Mouse (Mus musculus): ENCODE measurements around the gene Dnah5. TPM values are rescaled to one million over a fixed set of nuclear protein-coding genes. Genes with fewer than 3 reads are reported as not detected.

Dnah5 gene
- polyA plus RNA-seq, 1 experiment from 2014 or later = 0.01 TPM

DNA sequence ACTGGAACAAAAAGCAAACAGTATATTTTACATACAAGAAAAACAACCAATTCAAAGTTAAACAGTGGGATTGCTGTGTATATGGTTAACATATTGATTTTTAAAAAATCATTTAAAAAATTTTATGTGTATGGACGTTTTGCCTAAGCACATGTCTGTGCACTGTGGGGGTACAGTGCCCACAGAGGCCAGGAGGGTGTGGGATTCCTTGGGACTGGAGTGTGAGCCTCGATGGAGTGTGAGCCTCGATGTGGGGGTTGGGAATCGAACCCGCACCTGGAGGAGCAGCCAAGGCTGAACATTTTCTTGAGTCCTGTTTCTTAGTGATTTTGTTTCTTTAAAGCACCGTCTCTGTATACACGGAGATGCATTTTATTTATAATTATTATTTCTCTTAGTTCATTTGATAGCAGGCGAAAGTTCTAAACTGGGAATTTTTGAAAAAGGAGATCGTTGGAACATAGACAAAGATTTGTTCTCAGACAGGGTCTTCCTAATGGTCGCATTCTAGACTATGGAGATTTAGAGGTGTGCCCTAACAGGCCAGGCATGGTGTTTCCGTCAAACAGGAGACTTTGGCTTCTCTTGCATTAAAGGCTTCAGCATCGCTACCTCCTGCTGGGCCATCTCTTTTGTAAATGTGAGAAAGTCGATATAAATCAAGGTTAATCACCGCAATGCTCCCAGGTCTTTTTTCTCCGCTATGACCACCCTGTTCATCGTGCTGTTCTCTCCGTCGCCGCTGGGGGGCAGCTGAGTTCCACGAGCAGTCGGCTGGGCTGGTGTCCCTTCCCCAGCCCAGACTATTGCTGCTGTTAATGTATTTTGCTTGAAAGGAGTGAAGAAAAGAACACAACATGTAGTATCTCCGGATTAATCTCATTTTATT is 15.8 kb upstream of the Dnah5 start:
- no peaks in the 10 kb centered on the region for H3K4me1 ChIP-seq
- H3K9me3 ChIP-seq = no peaks in the 10 kb centered on the region
- H3K4me2 ChIP-seq (replicated peaks) = no peak overlapping the region
- H3K36me3 ChIP-seq = no peaks in the 10 kb centered on the region
- H3K4me3 ChIP-seq = no peak overlapping the region
- no peak for ATAC-seq (ENCODE audit: insufficient number of reproducible peaks, insufficient read depth, low FRiP score, low TSS enrichment)
- H3K27ac ChIP-seq = no peak overlapping the region
- H3K9ac ChIP-seq = no peak overlapping the region
- no peaks in the 10 kb centered on the region for H3K27me3 ChIP-seq
- whole genome bisulfite sequencing = 23% methylated on average over 22 of the region's 22 CpGs

GRCm38 (mm10) chr15:28188361-28189011 is 15.1 kb upstream of the Dnah5 start:
- Histone ChIP-seq H3K9ac (no peak overlapping the region), H3K4me1 (no peaks in the 10 kb centered on the region), H3K27me3 (no peaks in the 10 kb centered on the region), H3K27ac (no peak overlapping the region), H3K4me3 (no peak overlapping the region), H3K4me2 (replicated peaks) (no peak overlapping the region), H3K36me3 (no peaks in the 10 kb centered on the region), H3K9me3 (no peaks in the 10 kb centered on the region)
- 75% methylated on average over 11 of the region's 11 CpGs for WGBS
- no peak for ATAC-seq (ENCODE audit: insufficient number of reproducible peaks, insufficient read depth, low FRiP score, low TSS enrichment)

GRCm38 (mm10) chr15:28189668-28190067 is 13.9 kb upstream of the Dnah5 start:
- no peaks in the 10 kb centered on the region for H3K27me3 ChIP-seq
- no peak overlapping the region for H3K27ac ChIP-seq
- H3K9me3 ChIP-seq = no peaks in the 10 kb centered on the region
- H3K9ac ChIP-seq = no peak overlapping the region
- 41% methylated on average over 12 of the region's 12 CpGs for WGBS
- no peak for ATAC-seq (ENCODE audit: insufficient number of reproducible peaks, insufficient read depth, low FRiP score, low TSS enrichment)
- H3K4me3 ChIP-seq = no peak overlapping the region
- H3K36me3 ChIP-seq = no peaks in the 10 kb centered on the region
- H3K4me2 ChIP-seq (replicated peaks) = 0 out of 2 replicates have a peak overlapping the region, but pooled peaks have one; percentile 5
- H3K4me1 ChIP-seq = no peaks in the 10 kb centered on the region

DNA sequence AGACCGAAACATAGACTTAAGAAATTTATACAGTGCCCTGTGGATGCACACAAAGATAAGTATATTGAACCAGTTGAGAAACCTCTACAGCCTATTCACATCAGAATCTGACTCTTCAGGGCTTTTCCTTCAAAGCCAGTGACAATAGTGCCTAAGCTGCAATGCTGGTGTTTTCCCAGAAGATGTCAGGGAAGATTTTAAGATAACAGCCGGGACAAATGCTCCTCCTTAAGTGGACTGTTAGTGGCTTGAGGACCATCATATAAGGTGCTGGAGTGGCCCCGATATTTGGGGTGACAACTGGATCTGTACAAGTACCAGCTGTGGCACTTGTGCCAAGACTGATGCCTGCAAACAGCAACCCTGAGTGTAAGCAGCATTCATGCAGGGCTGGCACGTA is 4.9 kb upstream of the Dnah5 start:
- no peaks in the 10 kb centered on the region for H3K27me3 ChIP-seq
- ATAC-seq (ENCODE audit: insufficient number of reproducible peaks, insufficient read depth, low FRiP score, low TSS enrichment) = no peak
- no peaks in the 10 kb centered on the region for H3K4me1 ChIP-seq
- no peaks in the 10 kb centered on the region for H3K36me3 ChIP-seq
- WGBS = 52% methylated on average over 4 of the region's 4 CpGs
- no peak overlapping the region for H3K4me2 ChIP-seq (replicated peaks)
- no peak overlapping the region for H3K9ac ChIP-seq
- no peak overlapping the region for H3K4me3 ChIP-seq
- no peaks in the 10 kb centered on the region for H3K9me3 ChIP-seq
- no peak overlapping the region for H3K27ac ChIP-seq

DNA sequence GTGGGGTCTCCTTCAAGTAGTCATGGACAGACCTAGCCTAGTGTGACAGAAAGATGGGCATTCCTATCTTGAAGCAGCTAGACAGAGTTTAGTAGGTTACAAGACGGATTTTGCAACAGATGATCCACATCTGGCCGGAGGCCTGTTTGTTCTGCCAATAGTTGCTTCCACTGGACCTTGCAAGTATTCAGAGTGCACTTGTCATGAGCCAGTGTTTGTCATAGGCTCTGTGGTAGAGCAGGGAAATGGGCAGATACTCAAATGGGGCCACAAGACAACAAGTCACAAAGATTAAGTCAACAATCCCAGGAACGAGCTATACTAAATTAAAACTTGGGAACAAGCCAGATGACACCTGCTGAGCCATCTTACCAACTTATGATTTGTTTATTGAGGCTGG is 1.1 kb downstream of the Dnah5 start:
- ATAC-seq (ENCODE audit: insufficient number of reproducible peaks, insufficient read depth, low FRiP score, low TSS enrichment) = no peak
- 83% methylated on average over 3 of the region's 3 CpGs for WGBS
- H3K27me3 ChIP-seq = no peaks in the 10 kb centered on the region
- no peak overlapping the region for H3K9ac ChIP-seq
- no peaks in the 10 kb centered on the region for H3K9me3 ChIP-seq
- H3K27ac ChIP-seq = no peak overlapping the region
- no peaks in the 10 kb centered on the region for H3K36me3 ChIP-seq
- H3K4me3 ChIP-seq = no peak overlapping the region
- peaks cover 4% of the 10 kb centered on the region; the same call in 1 of the 2 replicates for H3K4me1 ChIP-seq
- H3K4me2 ChIP-seq (replicated peaks) = no peak overlapping the region

GRCm38 (mm10) chr15:28207545-28207944 is 4.0 kb downstream of the Dnah5 start:
- Histone ChIP-seq H3K36me3 (no peaks in the 10 kb centered on the region), H3K4me3 (no peak overlapping the region), H3K27ac (no peak overlapping the region), H3K4me2 (replicated peaks) (no peak overlapping the region), H3K9ac (no peak overlapping the region), H3K4me1 (peaks cover 4% of the 10 kb centered on the region; the same call in 1 of the 2 replicates), H3K27me3 (no peaks in the 10 kb centered on the region), H3K9me3 (no peaks in the 10 kb centered on the region)
- 58% methylated on average over 2 of the region's 2 CpGs for WGBS
- no peak for ATAC-seq (ENCODE audit: insufficient number of reproducible peaks, insufficient read depth, low FRiP score, low TSS enrichment)

GRCm38 (mm10) chr15:28213057-28213456 is 9.5 kb downstream of the Dnah5 start:
- 86% methylated on average over 5 of the region's 5 CpGs for WGBS
- H3K27me3 ChIP-seq = no peaks in the 10 kb centered on the region

GRCm38 (mm10) chr15:28216358-28216757 is 12.8 kb downstream of the Dnah5 start:
- no peak for ATAC-seq (ENCODE audit: insufficient number of reproducible peaks, insufficient read depth, low FRiP score, low TSS enrichment)

More at GRCm38 (mm10) chr15:28213057-28213456, 9.5 kb downstream of the Dnah5 start:
- ATAC-seq (ENCODE audit: insufficient number of reproducible peaks, insufficient read depth, low FRiP score, low TSS enrichment) = no peak
- Histone ChIP-seq H3K27ac (no peak overlapping the region), H3K4me3 (no peak overlapping the region), H3K4me2 (replicated peaks) (no peak overlapping the region), H3K9ac (no peak overlapping the region), H3K36me3 (no peaks in the 10 kb centered on the region), H3K9me3 (no peaks in the 10 kb centered on the region), H3K4me1 (peaks cover 4% of the 10 kb centered on the region; the same call in 1 of the 2 replicates)

GRCm38 (mm10) chr15:28227316-28227715 is 23.8 kb downstream of the Dnah5 start:
- no peak for ATAC-seq (ENCODE audit: insufficient number of reproducible peaks, insufficient read depth, low FRiP score, low TSS enrichment)
- H3K27me3 ChIP-seq = peaks cover 3% of the 10 kb centered on the region; the same call in 1 of the 2 replicates
- no peak overlapping the region for H3K4me2 ChIP-seq (replicated peaks)
- no peak overlapping the region for H3K4me3 ChIP-seq
- H3K27ac ChIP-seq = no peak overlapping the region
- H3K9ac ChIP-seq = no peak overlapping the region
- WGBS = 59% methylated on average over 3 of the region's 3 CpGs
- no peaks in the 10 kb centered on the region for H3K36me3 ChIP-seq
- H3K4me1 ChIP-seq = no peaks in the 10 kb centered on the region
- no peaks in the 10 kb centered on the region for H3K9me3 ChIP-seq

More at GRCm38 (mm10) chr15:28216358-28216757, 12.8 kb downstream of the Dnah5 start:
- Histone ChIP-seq H3K36me3 (no peaks in the 10 kb centered on the region), H3K4me2 (replicated peaks) (no peak overlapping the region), H3K4me3 (no peak overlapping the region), H3K9me3 (no peaks in the 10 kb centered on the region), H3K27me3 (no peaks in the 10 kb centered on the region), H3K4me1 (no peaks in the 10 kb centered on the region), H3K9ac (no peak overlapping the region), H3K27ac (no peak overlapping the region)
- 70% methylated on average over 8 of the region's 8 CpGs for WGBS

- H3K27ac ChIP-seq = no peak overlapping the region
- H3K4me2 ChIP-seq (replicated peaks) = no peak overlapping the region
- H3K4me1 ChIP-seq = no peaks in the 10 kb centered on the region
- H3K27me3 ChIP-seq = no peaks in the 10 kb centered on the region
- no peak for ATAC-seq (ENCODE audit: insufficient number of reproducible peaks, insufficient read depth, low FRiP score, low TSS enrichment)
- H3K36me3 ChIP-seq = no peaks in the 10 kb centered on the region
- no peak overlapping the region for H3K4me3 ChIP-seq
- WGBS = 97% methylated on average over 1 of the region's 1 CpGs
- H3K9ac ChIP-seq = no peak overlapping the region
- no peaks in the 10 kb centered on the region for H3K9me3 ChIP-seq
These were observed 56.7 kb downstream of the Dnah5 start for GRCm38 (mm10) chr15:28260250-28260649.

DNA sequence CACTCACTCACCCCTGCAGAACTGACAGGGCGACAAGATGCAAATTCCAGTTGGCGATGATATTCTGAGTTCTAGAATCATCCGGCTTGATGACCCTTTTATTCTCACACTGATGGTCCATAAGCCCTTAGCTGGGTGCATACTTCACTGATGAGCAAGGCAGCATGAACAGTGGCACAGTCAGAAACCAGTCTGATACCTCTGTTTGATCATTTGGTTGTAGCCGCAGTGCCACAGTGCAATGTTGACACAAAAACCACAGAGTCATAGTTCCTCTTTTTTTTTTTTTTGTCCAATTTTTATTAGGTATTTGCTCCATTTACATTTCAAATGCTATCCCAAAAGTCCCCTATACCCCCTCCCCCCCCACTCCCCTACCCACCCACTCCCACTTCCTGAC is 95.9 kb downstream of the Dnah5 start:
- Histone ChIP-seq H3K27me3 (no peaks in the 10 kb centered on the region), H3K4me1 (no peaks in the 10 kb centered on the region), H3K4me3 (no peak overlapping the region), H3K27ac (no peak overlapping the region), H3K36me3 (no peaks in the 10 kb centered on the region), H3K4me2 (replicated peaks) (no peak overlapping the region), H3K9ac (no peak overlapping the region), H3K9me3 (no peaks in the 10 kb centered on the region)
- WGBS = 93% methylated on average over 4 of the region's 4 CpGs
- no peak for ATAC-seq (ENCODE audit: insufficient number of reproducible peaks, insufficient read depth, low FRiP score, low TSS enrichment)

GRCm38 (mm10) chr15:28307131-28307530 is 103.6 kb downstream of the Dnah5 start:
- H3K9me3 ChIP-seq = no peaks in the 10 kb centered on the region
- H3K27me3 ChIP-seq = no peaks in the 10 kb centered on the region
- H3K36me3 ChIP-seq = no peaks in the 10 kb centered on the region
- H3K9ac ChIP-seq = no peak overlapping the region
- no peak overlapping the region for H3K27ac ChIP-seq
- WGBS = 62% methylated on average over 8 of the region's 8 CpGs
- no peaks in the 10 kb centered on the region for H3K4me1 ChIP-seq
- ATAC-seq (ENCODE audit: insufficient number of reproducible peaks, insufficient read depth, low FRiP score, low TSS enrichment) = no peak
- H3K4me3 ChIP-seq = no peak overlapping the region
- no peak overlapping the region for H3K4me2 ChIP-seq (replicated peaks)
